Mouse (Mus musculus) lung, embryonic 15.5 days (tissue): ENCODE measurements around the gene Gm884. TPM values are rescaled to one million over a fixed set of nuclear protein-coding genes. Genes with fewer than 3 reads are reported as not detected.
"Not testable (repeated sequence)": the region's sequence is repeated elsewhere in the genome, so short reads cannot be mapped to it uniquely, and the experiment has no call there.

ENCODE experiments used
- ATAC-seq: fragments of 200-750 bp; cut with Nextera tagmentation; 2 replicates; pipeline ENCODE4 v1.8.0; 2017; ENCODE audit warnings: moderate number of reproducible peaks, borderline replicate concordance; ENCODE audit not compliant: low FRiP score, low TSS enrichment; ENCODE audit errors: extremely low read depth
- H3K27ac ChIP-seq: fragments of 300-500 bp; sonication (generic); 2 replicates; pipeline ENCODE4 v1.5.1; 2015; ENCODE audit warnings: moderate library complexity, mild to moderate bottlenecking, inconsistent platforms
- H3K27me3 ChIP-seq: fragments of 300-500 bp; sonication (generic); 2 replicates; pipeline ENCODE4 v1.6.1; 2015; ENCODE audit warnings: inconsistent platforms
- H3K36me3 ChIP-seq: fragments of 300-500 bp; sonication (generic); 2 replicates; pipeline ENCODE4 v1.6.1; 2015; ENCODE audit warnings: inconsistent platforms
- H3K4me1 ChIP-seq: fragments of 300-500 bp; sonication (generic); 2 replicates; pipeline ENCODE4 v1.6.1; 2015; ENCODE audit warnings: inconsistent platforms
- H3K4me2 ChIP-seq: fragments of 300-500 bp; sonication (generic); 2 replicates; pipeline ENCODE4 v1.6.1; 2015; ENCODE audit warnings: inconsistent platforms, mild to moderate bottlenecking, moderate library complexity
- H3K4me3 ChIP-seq: fragments of 300-500 bp; sonication (generic); 2 replicates; pipeline ENCODE4 v1.5.1; 2015; ENCODE audit warnings: mild to moderate bottlenecking, inconsistent platforms
- H3K9ac ChIP-seq: fragments of 300-500 bp; sonication (generic); 2 replicates; pipeline ENCODE4 v1.6.1; 2015; ENCODE audit warnings: inconsistent platforms
- H3K9me3 ChIP-seq: fragments of 300-500 bp; sonication (generic); 2 replicates; pipeline ENCODE4 v1.6.1; 2016; ENCODE audit warnings: inconsistent platforms
- WGBS: fragments of 180-500 bp; shearing (Covaris S2); methylation state at CpG from one replicate; pipeline ENCODE4 v1.1.7; 2015; 5-methylcytosine and 5-hydroxymethylcytosine counted together
- polyA plus RNA-seq: library from polyadenylated mRNA; unstranded; fragments of >200 nt; fragmentation: Nextera tagmentation; extraction: Ambion mirVana; gene quantifications from 2 replicates; pipeline ENCODE4 v1.2.1, GENCODE M21; 2015

Gene Gm884
- polyA plus RNA-seq, 1 experiment from 2014 or later = not detected

GRCm38 (mm10) chr11:103610772-103611171 is 10.2 kb downstream of the Gm884 start:
- WGBS = 91% methylated on average over 2 of the region's 2 CpGs
- Histone ChIP-seq H3K4me3 (no peak overlapping the region), H3K27me3 (no peaks in the 10 kb centered on the region), H3K36me3 (no peaks in the 10 kb centered on the region), H3K4me1 (no peaks in the 10 kb centered on the region), H3K4me2 (no peak overlapping the region), H3K27ac (no peak overlapping the region), H3K9ac (no peak overlapping the region), H3K9me3 (no peaks in the 10 kb centered on the region)
- ATAC-seq = no peak

GRCm38 (mm10) chr11:103606611-103607010 is 14.3 kb downstream of the Gm884 start:
- H3K4me3 ChIP-seq = no peak overlapping the region
- 55% methylated on average over 5 of the region's 5 CpGs for WGBS
- no peak overlapping the region for H3K9ac ChIP-seq
- ATAC-seq = no peak
- H3K27ac ChIP-seq = no peak overlapping the region
- H3K4me1 ChIP-seq = no peaks in the 10 kb centered on the region
- H3K27me3 ChIP-seq = no peaks in the 10 kb centered on the region
- no peaks in the 10 kb centered on the region for H3K36me3 ChIP-seq
- H3K4me2 ChIP-seq = no peak overlapping the region
- no peaks in the 10 kb centered on the region for H3K9me3 ChIP-seq

DNA sequence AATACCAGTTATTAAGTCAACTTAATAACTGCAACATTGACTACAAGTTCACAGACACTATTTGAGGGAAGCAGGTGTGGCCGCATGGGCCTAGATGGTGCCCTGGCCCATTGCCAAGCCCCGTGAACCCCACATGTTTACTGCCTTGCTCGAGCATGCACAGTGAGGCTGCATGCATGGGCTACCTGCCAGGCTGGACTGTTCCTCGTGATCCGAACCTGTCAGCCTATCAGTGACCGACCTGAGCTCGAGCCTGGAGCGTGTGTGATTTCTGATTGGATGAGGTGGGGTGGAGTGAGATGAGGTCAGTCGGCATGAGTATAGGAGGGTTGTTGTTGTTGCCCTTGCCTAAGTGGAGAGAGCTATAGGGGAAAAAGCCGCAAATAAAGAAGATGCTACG is 42.6 kb downstream of the Gm884 start:
- H3K9me3 ChIP-seq = 0 out of 2 replicates have a peak, but pooled peaks cover 2% of the 10 kb centered on the region
- no peaks in the 10 kb centered on the region for H3K27me3 ChIP-seq
- 90% methylated on average over 11 of the region's 11 CpGs for WGBS
- H3K27ac ChIP-seq = no peak overlapping the region
- H3K36me3 ChIP-seq = no peaks in the 10 kb centered on the region
- no peak overlapping the region for H3K4me3 ChIP-seq
- H3K4me2 ChIP-seq = no peak overlapping the region
- H3K9ac ChIP-seq = no peak overlapping the region
- H3K4me1 ChIP-seq = no peaks in the 10 kb centered on the region
- no peak for ATAC-seq

- ATAC-seq = no peak
- Histone ChIP-seq H3K27ac (no peak overlapping the region), H3K27me3 (no peaks in the 10 kb centered on the region), H3K4me3 (no peak overlapping the region), H3K36me3 (no peaks in the 10 kb centered on the region), H3K4me1 (no peaks in the 10 kb centered on the region), H3K4me2 (no peak overlapping the region), H3K9ac (no peak overlapping the region), H3K9me3 (no peaks in the 10 kb centered on the region)
- WGBS = 69% methylated on average over 2 of the region's 2 CpGs
These were observed 64.9 kb downstream of the Gm884 start for GRCm38 (mm10) chr11:103556021-103556420.

GRCm38 (mm10) chr11:103534973-103535372 is 86.0 kb downstream of the Gm884 start:
- not testable (repeated sequence) for H3K9me3 ChIP-seq, H3K4me2 ChIP-seq, H3K4me1 ChIP-seq, H3K36me3 ChIP-seq, H3K27me3 ChIP-seq, ATAC-seq, H3K27ac ChIP-seq, H3K9ac ChIP-seq, H3K4me3 ChIP-seq
- 28% methylated on average over 1 of the region's 1 CpGs for WGBS

DNA sequence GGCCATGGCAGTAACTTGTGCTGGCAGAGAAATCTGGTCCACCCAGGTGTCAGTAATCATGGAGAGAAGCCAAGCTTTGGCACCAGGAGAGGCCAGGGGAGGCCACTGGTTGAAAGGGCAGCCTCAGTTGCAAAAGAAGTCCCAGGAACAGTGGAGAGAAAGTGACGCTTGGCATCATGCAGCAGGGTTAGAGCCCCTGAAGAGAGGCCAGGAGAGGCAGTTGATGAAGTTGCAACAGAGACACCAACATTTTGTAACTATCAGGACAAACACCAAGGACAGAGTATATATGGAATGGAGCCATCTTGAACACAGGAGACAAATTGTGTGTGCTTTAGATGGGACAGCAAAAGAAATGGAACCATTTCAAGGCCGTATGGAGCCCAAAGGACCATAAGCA is 108.8 kb downstream of the Gm884 start:
- Histone ChIP-seq H3K27ac (no peak overlapping the region), H3K9me3 (no peaks in the 10 kb centered on the region), H3K4me1 (no peaks in the 10 kb centered on the region), H3K9ac (no peak overlapping the region), H3K4me2 (no peak overlapping the region), H3K4me3 (no peak overlapping the region), H3K27me3 (no peaks in the 10 kb centered on the region), H3K36me3 (no peaks in the 10 kb centered on the region)
- ATAC-seq = no peak
- 70% methylated on average over 2 of the region's 2 CpGs for whole genome bisulfite sequencing

- whole genome bisulfite sequencing = 87% methylated on average over 12 of the region's 12 CpGs
- Histone ChIP-seq H3K36me3 (no peaks in the 10 kb centered on the region), H3K4me1 (no peaks in the 10 kb centered on the region), H3K27me3 (no peaks in the 10 kb centered on the region), H3K9ac (no peak within 1 kb of the TSS), H3K4me2 (no peak within 1 kb of the TSS), H3K4me3 (no peak within 1 kb of the TSS), H3K9me3 (no peaks in the 10 kb centered on the region), H3K27ac (no peak within 1 kb of the TSS)
- ATAC-seq = no peak
These were observed 116.4 kb downstream of the Gm884 start, which contains the start of gene Lrrc37a for GRCm38 (mm10) chr11:103504497-103504896. TSS of gene Lrrc37a (minus strand) at chr11:103504597.

Other genes with a start within 250 kb of the Gm884 start
- 8.3 TPM in 2 replicates for gene Plekhm1, start 208.5 kb downstream of the Gm884 start, polyA plus RNA-seq
- not detected in 2 replicates for gene Lrrc37a, start 116.5 kb downstream of the Gm884 start, polyA plus RNA-seq
- not detected in 2 replicates for gene Lyzl6, start 17.8 kb upstream of the Gm884 start, polyA plus RNA-seq
- not detected in 2 replicates for gene Rprml, start 28.4 kb upstream of the Gm884 start, polyA plus RNA-seq
- 84.4 and 87.7 TPM in 2 replicates for gene Gosr2, start 76.8 kb upstream of the Gm884 start, polyA plus RNA-seq
- 0.04 TPM in 2 replicates for gene Wnt9b, start 128.7 kb upstream of the Gm884 start, polyA plus RNA-seq
- gene Wnt3, start 153.0 kb upstream of the Gm884 start, polyA plus RNA-seq = 0.09 and 0.23 TPM in 2 replicates